Mouse (Mus musculus) heart, postnatal 0 days (tissue): ENCODE measurements around the gene Pyroxd1.
"Not testable (repeated sequence)": the region's sequence is repeated elsewhere in the genome, so short reads cannot be mapped to it uniquely, and the experiment has no call there.

Experiments used
- CTCF ChIP-seq: IDR thresholded peaks from 2 replicates; pipeline ENCODE4 v1.5.1; 2016; ENCODE audit warnings: antibody characterized with exemption, control low read depth, low read depth
- EP300 ChIP-seq: IDR thresholded peaks from 2 replicates; pipeline ENCODE4 v1.6.1; 2016; ENCODE audit warnings: antibody characterized with exemption, low read depth

DNA sequence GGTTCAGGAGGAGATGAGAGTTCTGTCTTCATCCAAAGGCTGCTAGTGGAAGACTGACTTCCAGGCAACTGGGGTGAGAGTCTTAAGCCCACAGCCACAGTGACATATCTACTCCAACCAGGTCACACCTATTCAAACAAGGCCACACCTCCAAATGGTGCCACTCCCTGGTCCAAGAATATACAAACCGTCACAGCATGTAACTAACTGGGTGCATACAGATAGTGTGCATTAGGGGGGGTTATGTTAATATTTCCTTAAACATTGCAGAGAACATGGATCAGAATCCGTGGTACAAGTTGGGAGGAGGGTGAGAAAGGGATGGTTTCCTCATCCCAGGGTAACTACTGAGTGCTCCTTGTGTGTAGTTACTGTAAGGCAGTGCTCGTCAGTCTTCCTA is 6.6 kb downstream of the Pyroxd1 start:
- not testable (repeated sequence) for TF ChIP-seq CTCF, EP300
